Mouse (Mus musculus) gastrocnemius, adult 18-20 months (tissue): ENCODE data around the gene Arid4a. TPM values are rescaled to one million over a fixed set of nuclear protein-coding genes. Genes with fewer than 3 reads are reported as not detected.

ENCODE experiments used
- DNase-seq: peaks from one replicate; pipeline ENCODE4 v3.0.0; 2021; ENCODE audit warnings: low spot score
- long read RNA-seq, 2 experiments: library from polyadenylated mRNA; stranded (forward); transcript quantifications; one replicate each; pipeline ENCODE4 v2.0.0; 2021
- total RNA-seq, 2 experiments: library from RNA; stranded (reverse); gene quantifications; 2 replicates each; pipeline ENCODE4 v1.2.3; 2021

Arid4a gene
- 1 to 10 TPM; 8.9 to 9.0 TPM for total RNA-seq
- long read RNA-seq, experiment 1, full-length matches to known transcripts = 4 of 8 reads
- long read RNA-seq, experiment 1, partial matches to known transcripts = 2 of 8 reads
- long read RNA-seq, experiment 1, other reads (novel, unspliced or antisense) = 2 of 8 reads
- long read RNA-seq, experiment 2, full-length matches to known transcripts = 4 of 6 reads
- long read RNA-seq, experiment 2, partial matches to known transcripts = 1 of 6 reads
- long read RNA-seq, experiment 2, other reads (novel, unspliced or antisense) = 1 of 6 reads

GRCm38 (mm10) chr12:71015363-71016210, at the start of gene Arid4a:
Gene Arid4a (plus strand): TSS chr12:71015990.
- DNase-seq = peak; percentile 99

DNA sequence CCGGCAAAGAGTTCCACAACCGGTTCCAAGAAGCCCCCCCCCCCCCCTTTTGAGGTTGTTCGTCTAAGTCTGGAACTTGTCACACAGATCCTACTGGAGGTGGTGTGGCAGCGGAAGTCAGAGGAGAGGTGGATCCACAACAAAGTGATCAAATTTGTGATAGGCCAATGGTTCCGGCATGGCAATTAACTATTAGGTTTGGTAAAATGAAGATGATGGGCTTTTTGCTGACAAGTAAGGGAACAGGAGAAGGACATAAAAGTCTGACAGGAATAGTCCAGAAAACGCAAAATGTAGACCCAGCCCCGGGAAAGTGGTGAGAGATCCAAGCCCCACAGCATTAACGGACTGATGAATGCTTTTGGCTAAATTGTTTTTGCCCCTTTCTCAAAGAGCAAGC, 48.2 kb upstream of the Arid4a start:
- no peak for DNase-seq

DNA sequence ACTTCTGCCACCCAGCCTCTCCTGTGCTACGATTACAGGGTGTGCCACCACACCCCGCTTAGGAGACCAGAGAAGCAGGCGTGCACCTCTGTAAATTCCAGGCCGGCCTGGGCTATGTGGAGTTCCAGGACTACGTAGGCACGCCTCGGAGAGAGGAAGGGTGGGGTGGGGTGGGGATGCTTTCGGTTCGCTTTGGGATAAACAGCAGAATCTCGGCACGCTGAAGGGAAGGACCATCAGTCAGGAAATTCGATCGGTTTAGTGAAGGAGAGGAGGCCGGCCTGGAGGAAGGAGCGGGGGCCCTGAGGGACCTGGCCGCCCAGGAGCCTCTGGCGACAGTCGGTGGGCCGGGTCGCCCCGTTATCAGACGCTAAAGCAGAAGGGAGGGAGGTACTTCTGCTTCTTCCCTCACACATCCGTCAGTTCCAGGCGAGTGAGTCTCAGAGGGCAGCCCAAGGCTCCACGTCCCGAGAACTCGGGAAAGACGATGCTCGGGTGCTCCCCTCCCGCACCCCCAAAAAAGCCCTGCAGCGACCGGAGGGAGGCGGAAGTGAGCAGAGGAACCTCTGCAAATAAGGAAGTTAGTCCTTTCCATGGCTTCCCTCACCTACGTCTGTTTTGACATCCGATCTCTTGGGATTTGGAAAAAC, 47.5 kb upstream of the Arid4a start:
- DNase-seq = peak; percentile 83

DNA sequence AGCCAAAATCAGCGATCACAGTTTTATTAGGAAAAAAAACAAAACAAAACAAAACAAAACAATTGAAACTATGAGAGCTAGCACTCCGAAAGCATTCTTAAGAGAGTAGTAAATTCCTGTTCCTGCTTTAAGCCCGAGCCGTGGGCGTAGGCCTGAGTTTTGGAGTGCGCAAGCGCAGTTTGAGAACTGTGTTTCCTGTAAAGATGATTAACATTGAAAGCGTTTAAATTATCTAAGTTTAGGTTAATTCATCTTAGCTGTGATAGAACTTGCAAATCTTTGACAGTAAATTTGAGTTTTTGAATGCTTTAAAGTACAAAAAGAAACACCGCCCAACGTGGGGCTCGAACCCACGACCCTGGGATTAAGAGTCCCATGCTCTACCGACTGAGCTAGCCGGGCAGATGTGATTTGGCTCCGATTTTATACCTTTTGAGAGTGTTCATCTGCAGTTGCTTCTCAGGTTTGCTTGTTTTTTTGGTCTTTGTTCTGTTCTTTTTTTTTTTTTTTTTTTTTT, 46.9 kb upstream of the Arid4a start:
- peak; percentile 86 for DNase-seq

DNA sequence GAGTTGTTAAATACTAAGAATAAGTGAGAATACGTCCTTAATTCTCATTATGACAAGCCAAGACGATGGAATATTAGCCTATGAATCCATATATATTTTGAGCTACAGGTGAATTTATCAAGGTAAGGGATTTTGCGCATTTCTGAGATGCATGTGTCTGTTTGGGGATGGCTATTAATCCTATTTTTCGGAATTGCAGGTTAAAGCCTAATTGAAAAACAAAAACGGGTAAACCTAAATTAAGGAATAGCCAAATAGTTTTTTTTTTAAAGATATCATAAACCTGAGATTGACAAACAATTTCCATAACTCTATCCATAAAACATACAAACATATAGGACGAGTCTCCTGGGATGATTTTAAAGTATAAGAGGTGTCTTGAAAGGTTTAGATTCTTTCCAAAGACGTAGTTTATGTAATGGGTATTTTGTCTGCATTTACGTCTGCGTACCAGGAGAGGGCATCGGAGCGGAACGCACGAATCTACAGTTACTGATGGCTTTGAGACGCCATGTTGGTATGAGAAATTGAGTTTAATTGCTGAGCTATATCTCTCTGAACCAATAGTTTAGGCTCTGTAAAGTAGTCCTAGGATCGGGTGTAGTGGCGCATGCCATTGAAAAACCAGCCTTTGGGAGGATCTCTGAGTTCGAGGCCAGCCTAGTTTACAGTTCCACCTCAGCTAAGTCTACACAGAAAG, 46.2 kb upstream of the Arid4a start:
- DNase-seq = peak; percentile 57

- DNase-seq = no peak
Observed at GRCm38 (mm10) chr12:70973831-70974230, 42.0 kb upstream of the Arid4a start.

GRCm38 (mm10) chr12:70974441-70975266, 41.1 kb upstream of the Arid4a start, which contains the start of gene Psma3:
Gene Psma3 (plus strand): TSS chr12:70974621.
- peak; percentile 92 for DNase-seq

- DNase-seq = no peak
Observed at GRCm38 (mm10) chr12:70975406-70975805, 40.4 kb upstream of the Arid4a start.

- DNase-seq = no peak
Observed at GRCm38 (mm10) chr12:70975891-70976290, 39.9 kb upstream of the Arid4a start.

DNA sequence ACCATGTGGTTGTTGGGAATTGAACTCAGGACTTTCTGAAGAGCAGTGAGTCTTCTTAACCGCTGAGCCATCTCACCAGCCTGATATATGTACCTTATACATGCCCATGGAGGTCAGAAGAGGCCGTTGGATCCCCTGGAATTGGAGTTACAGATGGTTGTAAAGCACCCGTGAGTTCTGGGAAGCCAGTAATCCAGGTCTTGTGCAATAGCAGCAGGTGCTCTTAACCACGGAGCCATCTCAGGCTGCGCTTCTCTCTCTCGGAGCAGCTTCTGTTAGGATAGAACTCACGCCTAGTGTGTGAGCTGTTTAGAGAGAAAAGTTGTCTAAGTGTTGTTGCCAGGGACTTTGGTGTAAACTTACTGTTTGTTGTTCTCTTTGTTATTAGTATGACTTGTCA, 37.4 kb upstream of the Arid4a start:
- no peak for DNase-seq

- no peak for DNase-seq
Observed at GRCm38 (mm10) chr12:70984855-70985550, 30.8 kb upstream of the Arid4a start.

DNA sequence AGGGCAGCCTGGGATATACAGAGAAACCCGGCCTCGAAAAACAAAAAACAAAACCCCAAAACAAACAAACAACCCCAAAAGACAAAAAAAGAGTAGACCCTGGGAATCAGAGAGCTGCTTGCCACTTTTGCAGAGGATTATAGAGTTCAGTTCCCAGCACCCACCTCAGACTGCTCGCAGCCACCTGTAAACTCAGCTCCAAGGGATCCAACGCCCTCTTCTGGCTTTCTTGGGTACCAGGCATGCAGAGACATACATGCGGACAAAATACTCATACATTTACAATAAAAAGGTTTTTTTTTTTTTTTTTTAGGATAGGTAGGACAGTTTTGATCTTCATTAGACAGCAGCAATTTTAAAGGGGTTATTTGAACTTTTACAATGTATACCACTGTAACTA, 18.6 kb upstream of the Arid4a start:
- DNase-seq = no peak

DNA sequence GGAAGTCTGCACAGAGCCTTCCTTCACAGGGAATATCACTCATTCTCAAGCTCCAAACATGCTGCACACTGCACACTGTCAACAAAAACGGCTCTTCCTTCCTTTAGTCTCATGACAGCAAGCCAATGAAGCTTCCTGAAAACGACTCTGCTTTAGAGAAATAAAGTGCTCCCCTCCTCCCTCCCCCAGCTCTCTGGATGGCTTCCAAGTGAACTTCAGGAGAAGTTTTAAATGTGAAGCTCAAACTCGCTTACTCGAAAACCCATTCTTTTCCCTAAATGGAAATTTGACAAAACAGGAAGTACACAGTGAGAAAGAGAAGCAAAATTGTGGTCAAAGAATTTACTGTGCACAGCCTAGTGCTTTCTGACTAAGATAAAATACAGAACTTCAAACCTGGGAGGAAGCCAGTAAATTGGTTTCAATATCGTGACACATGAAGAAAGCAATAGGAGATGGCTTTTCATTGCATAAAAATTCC, 16.3 kb upstream of the Arid4a start:
- DNase-seq = peak; percentile 46

DNA sequence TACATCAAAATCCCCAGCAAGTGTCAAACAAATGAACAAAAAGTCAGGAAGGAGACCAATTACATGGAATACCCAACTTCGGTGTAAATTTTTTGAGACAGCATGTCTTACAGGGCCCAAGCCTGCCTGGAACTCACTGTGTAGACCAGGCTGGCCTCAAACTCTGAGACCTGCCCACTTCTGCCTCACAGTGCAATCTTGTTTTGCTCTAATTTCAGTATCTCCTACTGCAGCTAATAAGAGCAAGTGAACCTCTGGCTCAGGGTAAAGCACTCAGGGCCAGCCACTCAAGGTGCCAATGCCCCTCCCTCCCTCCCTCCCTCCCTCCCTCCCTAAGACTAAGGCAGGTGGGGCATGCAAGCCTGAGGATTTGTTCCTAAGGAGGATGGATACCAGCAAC, 15.4 kb upstream of the Arid4a start:
- no peak for DNase-seq

- no peak for DNase-seq
Observed at GRCm38 (mm10) chr12:71001456-71001855, 14.3 kb upstream of the Arid4a start.

DNA sequence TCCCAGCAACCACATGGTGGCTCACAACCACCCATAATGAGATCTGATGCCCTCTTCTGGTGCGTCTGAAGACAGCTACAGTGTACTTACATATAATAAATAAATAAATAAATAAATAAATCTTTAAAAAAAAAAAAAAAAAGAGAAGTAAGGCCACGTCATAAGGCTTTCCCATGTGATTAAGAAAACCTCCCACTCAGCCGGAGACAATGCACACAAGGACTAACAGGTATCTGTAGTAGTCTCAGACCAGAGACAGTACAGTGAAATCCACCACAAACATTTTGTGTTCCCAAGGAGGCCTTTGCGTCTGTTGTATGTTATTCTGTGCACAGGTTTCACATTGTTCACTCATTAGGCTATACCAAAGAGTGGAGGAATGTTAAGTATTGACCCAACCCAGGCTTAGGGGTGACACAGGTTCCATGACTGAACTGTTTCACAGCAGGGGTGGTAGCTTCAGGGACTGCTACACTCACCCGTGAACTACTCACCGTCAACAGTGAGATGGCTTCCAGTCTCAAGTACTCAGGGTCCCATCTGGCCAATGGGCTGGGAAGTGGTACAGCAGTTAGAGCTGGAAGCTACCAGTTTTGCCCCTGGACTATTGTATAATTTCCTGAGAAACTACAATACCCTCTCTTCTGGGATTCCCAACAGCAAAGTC, 11.9 kb upstream of the Arid4a start:
- DNase-seq = no peak

- DNase-seq = no peak
Observed at GRCm38 (mm10) chr12:71006141-71006540, 9.6 kb upstream of the Arid4a start.

- DNase-seq = no peak
Observed at GRCm38 (mm10) chr12:71006901-71007300, 8.9 kb upstream of the Arid4a start.

- DNase-seq = peak; percentile 29
Observed at GRCm38 (mm10) chr12:71009769-71010168, 6.0 kb upstream of the Arid4a start.
